Mouse (Mus musculus): Measurements from ENCODE around the gene Olfr1193. TPM values are rescaled to one million over a fixed set of nuclear protein-coding genes. Genes with fewer than 3 reads are reported as not detected.
"Not testable (repeated sequence)": the region's sequence is repeated elsewhere in the genome, so short reads cannot be mapped to it uniquely, and the experiment has no call there.

Gene Olfr1193
- not detected in 2 replicates for polyA plus RNA-seq (2012; ENCODE audit: insufficient read depth, low replicate concordance)

DNA sequence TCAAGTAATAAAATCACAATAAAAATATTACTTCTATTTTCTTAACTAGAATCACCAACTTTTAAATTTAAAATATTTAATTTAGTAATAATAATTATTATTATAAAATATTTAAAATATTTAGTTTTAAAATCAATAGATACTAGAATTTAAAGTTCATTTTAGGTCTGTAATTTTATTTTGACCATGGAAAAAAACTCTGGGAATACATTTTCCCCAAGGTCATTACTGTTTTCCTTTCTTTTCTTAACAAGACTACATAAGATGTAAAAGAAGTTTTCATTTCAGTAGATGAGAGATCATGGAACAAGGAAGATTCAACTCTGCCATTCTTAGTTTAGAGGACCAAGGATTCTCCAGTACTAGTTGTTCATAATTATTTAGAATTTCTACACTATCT lies at the start of gene Olfr1193:
Gene Olfr1193 (plus strand): TSS at position 301 of the 400 bp plus-strand sequence.
- not testable (repeated sequence) for H3K27me3 ChIP-seq (replicated peaks); H3K4me1 ChIP-seq; H3K4me3 ChIP-seq (replicated peaks); H3K9me3 ChIP-seq; H3K36me3 ChIP-seq (replicated peaks; ENCODE audit: low read length)

DNA sequence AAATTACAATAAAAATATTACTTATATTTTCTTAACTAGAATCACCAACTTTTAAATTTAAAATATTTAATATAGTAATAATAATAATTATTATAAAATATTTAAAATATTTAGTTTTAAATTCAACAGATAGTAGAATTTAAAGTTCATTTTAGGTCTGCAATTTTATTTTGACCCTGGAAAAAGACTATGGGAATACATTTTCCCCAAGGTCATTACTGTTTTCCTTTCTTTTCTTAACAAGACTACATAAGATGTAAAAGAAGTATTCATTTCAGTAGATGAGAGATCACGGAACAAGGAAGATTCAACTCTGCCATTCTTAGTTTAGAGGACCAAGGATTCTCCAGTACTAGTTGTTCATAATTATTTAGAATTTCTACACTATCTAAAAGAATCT lies 35.2 kb upstream of the Olfr1193 start, which contains the start of gene Olfr1191-ps1:
Gene Olfr1191-ps1 (plus strand): TSS at position 301 of the 400 bp plus-strand sequence.
- H3K27me3 ChIP-seq (replicated peaks); H3K9me3 ChIP-seq; H3K4me3 ChIP-seq (replicated peaks); H3K4me1 ChIP-seq; H3K36me3 ChIP-seq (replicated peaks; ENCODE audit: low read length): not testable (repeated sequence)

DNA sequence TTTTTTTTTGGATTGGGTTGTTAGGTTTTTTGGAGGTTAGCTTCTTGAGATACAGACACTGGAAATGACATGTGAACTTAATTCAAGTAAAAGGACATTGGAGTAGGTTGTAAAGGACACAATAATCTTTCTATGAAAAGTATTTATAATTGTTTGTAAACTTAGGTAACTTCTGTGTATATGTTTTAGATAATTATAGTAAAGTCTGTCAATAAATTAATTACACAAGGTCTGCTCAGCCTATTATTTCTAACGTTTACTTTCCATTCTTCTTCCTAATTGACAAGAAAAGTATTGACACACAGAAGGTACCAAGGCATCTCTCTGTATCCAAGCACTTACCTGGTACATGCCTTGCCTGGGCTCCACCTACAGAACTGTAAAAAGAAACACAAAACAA lies 27.2 kb upstream of the Olfr1193 start, which contains the start of gene Olfr1192-ps1:
Gene Olfr1192-ps1 (plus strand): TSS at position 301 of the 400 bp plus-strand sequence.
- H3K27me3 ChIP-seq (replicated peaks), result no peaks in the 10 kb centered on the region
- no peak within 1 kb of the TSS for H3K4me3 ChIP-seq (replicated peaks)
- H3K9me3 ChIP-seq, result 0 out of 2 replicates have a peak, but pooled peaks cover 2% of the 10 kb centered on the region
- no peaks in the 10 kb centered on the region for H3K4me1 ChIP-seq
- TF ChIP-seq FLI1 (IDR thresholded peaks at IDR 0.05; ENCODE audit: low read length), result no peak
- no peak for TF ChIP-seq GATA1 (IDR thresholded peaks at IDR 0.05; ENCODE audit: borderline replicate concordance, low read length)
- H3K36me3 ChIP-seq (replicated peaks; ENCODE audit: low read length), result no peaks in the 10 kb centered on the region

DNA sequence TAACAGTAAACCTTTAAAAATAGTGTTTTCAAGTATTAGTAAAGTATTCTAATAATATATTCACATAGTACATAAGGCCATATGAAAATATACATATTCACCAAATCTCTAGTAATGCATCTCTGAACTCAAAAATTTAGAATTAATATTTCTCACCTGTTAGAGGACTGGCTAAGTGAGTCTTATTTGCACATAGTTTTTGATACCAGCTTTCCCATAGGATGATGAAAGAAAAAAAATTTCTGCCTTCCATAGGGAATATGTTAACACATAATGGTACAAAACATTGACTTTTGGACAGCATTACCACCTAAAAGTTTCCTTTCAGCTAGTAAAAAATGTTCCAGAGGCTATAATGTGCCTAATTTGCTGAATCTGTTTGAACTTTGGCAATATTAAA lies 13.7 kb downstream of the Olfr1193 start, which contains the start of gene Olfr1195:
Gene Olfr1195 (minus strand): TSS at position 101 of the 400 bp plus-strand sequence.
- Histone ChIP-seq H3K36me3 (replicated peaks; ENCODE audit: low read length) (no peaks in the 10 kb centered on the region), H3K27me3 (replicated peaks) (no peaks in the 10 kb centered on the region), H3K9me3 (no peaks in the 10 kb centered on the region), H3K4me3 (replicated peaks) (no peak within 1 kb of the TSS), H3K4me1 (no peaks in the 10 kb centered on the region)
- TF ChIP-seq GATA1 (IDR thresholded peaks at IDR 0.05; ENCODE audit: borderline replicate concordance, low read length) (no peak), FLI1 (IDR thresholded peaks at IDR 0.05; ENCODE audit: low read length) (no peak)

DNA sequence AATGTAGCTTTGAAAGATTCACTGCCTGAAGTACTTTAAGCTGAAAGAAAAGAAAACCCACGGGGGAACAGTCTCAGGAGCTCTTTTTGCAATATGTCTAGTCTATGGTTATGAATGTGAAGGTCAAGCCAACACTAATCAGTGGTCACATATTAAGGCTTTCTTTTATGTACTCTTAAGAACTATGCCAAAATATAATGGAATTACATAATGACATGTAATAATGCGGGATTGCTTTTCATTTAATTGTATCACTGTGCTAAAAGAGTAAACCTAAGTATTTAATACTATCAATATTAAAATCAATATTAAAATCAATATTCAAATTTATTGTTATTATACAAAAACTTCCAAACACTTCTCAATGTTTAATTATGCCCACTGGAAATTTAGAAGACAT lies 29.1 kb downstream of the Olfr1193 start, which contains the start of gene Olfr1196:
Gene Olfr1196 (minus strand): TSS at position 101 of the 400 bp plus-strand sequence.
- H3K27me3 ChIP-seq (replicated peaks), result no peaks in the 10 kb centered on the region
- H3K36me3 ChIP-seq (replicated peaks; ENCODE audit: low read length), result no peaks in the 10 kb centered on the region
- TF ChIP-seq FLI1 (IDR thresholded peaks at IDR 0.05; ENCODE audit: low read length), result no peak
- TF ChIP-seq GATA1 (IDR thresholded peaks at IDR 0.05; ENCODE audit: borderline replicate concordance, low read length), result no peak
- no peak within 1 kb of the TSS for H3K4me3 ChIP-seq (replicated peaks)
- no peaks in the 10 kb centered on the region for H3K4me1 ChIP-seq
- H3K9me3 ChIP-seq, result no peaks in the 10 kb centered on the region

Other genes starting within 250 kb of the Olfr1193 start
- not detected in 2 replicates for gene Olfr1181, start 249.5 kb upstream of the Olfr1193 start, polyA plus RNA-seq (2012; ENCODE audit: insufficient read depth, low replicate concordance)
- gene Gm13757, start 226.5 kb upstream of the Olfr1193 start, polyA plus RNA-seq (2012; ENCODE audit: insufficient read depth, low replicate concordance), result not detected in 2 replicates
- gene Olfr1183, start 220.8 kb upstream of the Olfr1193 start, polyA plus RNA-seq (2012; ENCODE audit: insufficient read depth, low replicate concordance), result not detected in 2 replicates
- not detected in 2 replicates for gene Olfr1184, start 192.0 kb upstream of the Olfr1193 start, polyA plus RNA-seq (2012; ENCODE audit: insufficient read depth, low replicate concordance)
- gene Olfr1185-ps1, start 182.3 kb upstream of the Olfr1193 start, polyA plus RNA-seq (2012; ENCODE audit: insufficient read depth, low replicate concordance), result not detected in 2 replicates
- not detected in 2 replicates for gene Olfr1186, start 157.1 kb upstream of the Olfr1193 start, polyA plus RNA-seq (2012; ENCODE audit: insufficient read depth, low replicate concordance)
- gene Olfr1188, start 118.7 kb upstream of the Olfr1193 start, polyA plus RNA-seq (2012; ENCODE audit: insufficient read depth, low replicate concordance), result not detected in 2 replicates
- not detected in 2 replicates for gene Olfr1189, start 89.2 kb upstream of the Olfr1193 start, polyA plus RNA-seq (2012; ENCODE audit: insufficient read depth, low replicate concordance)
- not detected in 2 replicates for gene Olfr1191-ps1, start 35.1 kb upstream of the Olfr1193 start, polyA plus RNA-seq (2012; ENCODE audit: insufficient read depth, low replicate concordance)
- gene Olfr1192-ps1, start 27.1 kb upstream of the Olfr1193 start, polyA plus RNA-seq (2012; ENCODE audit: insufficient read depth, low replicate concordance), result not detected in 2 replicates
- gene Olfr1195, start 13.6 kb downstream of the Olfr1193 start, polyA plus RNA-seq (2012; ENCODE audit: insufficient read depth, low replicate concordance), result not detected in 2 replicates
- not detected in 2 replicates for gene Olfr1196, start 29.0 kb downstream of the Olfr1193 start, polyA plus RNA-seq (2012; ENCODE audit: insufficient read depth, low replicate concordance)
- not detected in 2 replicates for gene Olfr1197, start 56.7 kb downstream of the Olfr1193 start, polyA plus RNA-seq (2012; ENCODE audit: insufficient read depth, low replicate concordance)
- not detected in 2 replicates for gene Olfr1198, start 75.7 kb downstream of the Olfr1193 start, polyA plus RNA-seq (2012; ENCODE audit: insufficient read depth, low replicate concordance)
- gene Olfr1199, start 84.8 kb downstream of the Olfr1193 start, polyA plus RNA-seq (2012; ENCODE audit: insufficient read depth, low replicate concordance), result not detected in 2 replicates
- gene Olfr1200, start 94.9 kb downstream of the Olfr1193 start, polyA plus RNA-seq (2012; ENCODE audit: insufficient read depth, low replicate concordance), result not detected in 2 replicates
- gene Olfr1201, start 117.4 kb downstream of the Olfr1193 start, polyA plus RNA-seq (2012; ENCODE audit: insufficient read depth, low replicate concordance), result not detected in 2 replicates
- 0.12 TPM in 1 of 2 replicates, not detected in the other for gene Olfr1202, start 138.9 kb downstream of the Olfr1193 start, polyA plus RNA-seq (2012; ENCODE audit: insufficient read depth, low replicate concordance)
- gene Olfr1205, start 154.1 kb downstream of the Olfr1193 start, polyA plus RNA-seq (2012; ENCODE audit: insufficient read depth, low replicate concordance), result not detected in 2 replicates
- gene Olfr1204, start 173.7 kb downstream of the Olfr1193 start, polyA plus RNA-seq (2012; ENCODE audit: insufficient read depth, low replicate concordance), result not detected in 2 replicates
- gene Olfr1206, start 187.6 kb downstream of the Olfr1193 start, polyA plus RNA-seq (2012; ENCODE audit: insufficient read depth, low replicate concordance), result not detected in 2 replicates
- gene Olfr1208, start 226.7 kb downstream of the Olfr1193 start, polyA plus RNA-seq (2012; ENCODE audit: insufficient read depth, low replicate concordance), result not detected in 2 replicates
- not detected in 2 replicates for gene Olfr1209, start 239.5 kb downstream of the Olfr1193 start, polyA plus RNA-seq (2012; ENCODE audit: insufficient read depth, low replicate concordance)